Mouse (Mus musculus): ENCODE results near the gene Olfr474.
"Not testable (repeated sequence)": the region's sequence is repeated elsewhere in the genome, so short reads cannot be mapped to it uniquely, and the experiment has no call there.

Olfr474 gene

GRCm38 (mm10) chr7:107954343-107954742 is at the start of gene Olfr474:
Gene Olfr474 (plus strand): TSS chr7:107954643.
- no peak for DNase-seq (ENCODE audit: low read depth, low spot score)

- no peak for DNase-seq (ENCODE audit: low read depth, low spot score)
Observed at GRCm38 (mm10) chr7:107930146-107930545, 24.3 kb upstream of the Olfr474 start, which contains the start of gene Olfr473. Gene Olfr473 (plus strand): TSS chr7:107930446.

DNA sequence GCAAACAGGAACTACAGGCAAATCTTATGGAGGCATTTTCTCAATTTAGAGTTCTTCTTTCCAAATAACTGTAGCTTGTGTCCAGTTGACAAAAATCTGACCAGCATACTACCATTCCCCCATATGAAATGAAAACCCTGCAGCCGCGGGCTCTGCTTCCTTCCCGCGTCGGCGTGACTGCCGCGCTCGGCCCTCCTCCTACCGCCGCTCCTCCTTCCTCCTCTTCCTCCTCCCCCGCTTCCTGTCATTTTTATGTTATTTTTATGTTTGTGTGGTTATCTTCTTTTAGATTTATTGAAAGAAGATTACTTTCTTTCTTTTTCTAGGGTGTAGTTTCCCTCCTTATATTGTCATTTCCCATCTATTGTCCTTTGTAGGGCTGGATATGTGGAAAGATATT is 1.9 kb upstream of the Olfr474 start:
- not testable (repeated sequence) for DNase-seq (ENCODE audit: low read depth, low spot score)

- no peak for DNase-seq (ENCODE audit: low read depth, low spot score)
Observed at GRCm38 (mm10) chr7:107964503-107964902, 10.1 kb downstream of the Olfr474 start, which contains the start of gene Olfr476. Gene Olfr476 (plus strand): TSS chr7:107964803.

- DNase-seq (ENCODE audit: low read depth, low spot score): no peak
Observed at GRCm38 (mm10) chr7:107986393-107986792, 31.9 kb downstream of the Olfr474 start, which contains the start of gene Olfr477. Gene Olfr477 (plus strand): TSS chr7:107986693.

All from brain, embryonic 18.5 days (tissue).